Mouse (Mus musculus): ENCODE results near the gene Eif4b. TPM values are rescaled to one million over a fixed set of nuclear protein-coding genes. Genes with fewer than 3 reads are reported as not detected.
A peak's percentile ranks its signal among the peaks of the same experiment; 100 is the strongest.

Gene Eif4b
- polyA plus RNA-seq, 1 experiment from 2014 or later: 46.5 TPM

DNA sequence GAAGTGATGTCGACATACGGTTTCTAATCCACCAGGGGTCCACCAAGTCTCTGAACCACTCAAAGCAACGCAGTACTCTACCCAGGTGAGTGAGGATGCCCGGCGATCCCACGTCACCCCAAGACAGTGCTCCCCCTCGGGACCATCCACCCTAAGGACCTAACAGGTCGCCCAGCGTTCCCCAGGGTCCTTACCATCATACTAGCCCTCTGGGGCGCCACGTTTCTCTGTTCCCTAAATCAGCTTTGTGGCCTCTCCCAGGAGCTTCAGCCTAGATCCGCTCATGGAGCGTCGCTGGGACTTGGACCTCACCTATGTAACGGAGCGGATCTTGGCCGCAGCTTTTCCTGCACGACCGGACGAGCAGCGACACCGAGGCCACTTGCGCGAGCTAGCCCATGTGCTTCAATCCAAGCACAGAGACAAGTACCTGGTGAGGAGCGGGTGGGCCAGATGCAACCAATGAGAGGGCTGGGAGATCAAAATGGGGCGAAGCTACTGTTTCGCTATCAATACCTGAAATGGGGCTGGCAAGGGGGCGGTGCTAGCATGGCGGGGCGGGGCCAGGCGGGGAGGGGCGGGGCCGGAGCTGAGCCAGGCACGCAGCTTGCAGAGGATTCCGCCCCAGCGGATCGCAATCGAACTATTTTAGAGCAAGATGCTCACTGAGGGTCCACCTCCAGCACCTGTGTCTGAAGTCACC, 33.3 kb downstream of the Eif4b start:
- no peaks in the 10 kb centered on the region for H3K27me3 ChIP-seq (ENCODE audit: control insufficient read depth, insufficient read depth, low read length)
- peak; percentile 83 for DNase-seq (ENCODE audit: low spot score)
- peaks cover 25% of the 10 kb centered on the region; the same call in 1 of the 2 replicates for H3K36me3 ChIP-seq (ENCODE audit: control insufficient read depth, insufficient read depth, low read length)
- peak overlapping the region; percentile 50 for H3K4me2 ChIP-seq (replicated peaks; ENCODE audit: low read depth)
- no peak overlapping the region for H3K27ac ChIP-seq (replicated peaks)
- WGBS: 33% methylated on average over 38 of the region's 38 CpGs
- peaks cover 14% of the 10 kb centered on the region for H3K4me1 ChIP-seq (replicated peaks; ENCODE audit: control insufficient read depth, insufficient read depth)
- no peak for ATAC-seq (ENCODE audit: low FRiP score, low TSS enrichment)
- H3K4me3 ChIP-seq (ENCODE audit: low read depth, low read length): peak overlapping the region; percentile 14
- no peak for TF ChIP-seq EP300 (optimal IDR thresholded peaks at IDR 0.05)
- no peak for TF ChIP-seq CTCF (IDR thresholded peaks at IDR 0.05; ENCODE audit: low read depth)
- no peaks in the 10 kb centered on the region for H3K9me3 ChIP-seq (ENCODE audit: control insufficient read depth, low read length)
- no peak overlapping the region for H3K9ac ChIP-seq (ENCODE audit: low read length)

DNA sequence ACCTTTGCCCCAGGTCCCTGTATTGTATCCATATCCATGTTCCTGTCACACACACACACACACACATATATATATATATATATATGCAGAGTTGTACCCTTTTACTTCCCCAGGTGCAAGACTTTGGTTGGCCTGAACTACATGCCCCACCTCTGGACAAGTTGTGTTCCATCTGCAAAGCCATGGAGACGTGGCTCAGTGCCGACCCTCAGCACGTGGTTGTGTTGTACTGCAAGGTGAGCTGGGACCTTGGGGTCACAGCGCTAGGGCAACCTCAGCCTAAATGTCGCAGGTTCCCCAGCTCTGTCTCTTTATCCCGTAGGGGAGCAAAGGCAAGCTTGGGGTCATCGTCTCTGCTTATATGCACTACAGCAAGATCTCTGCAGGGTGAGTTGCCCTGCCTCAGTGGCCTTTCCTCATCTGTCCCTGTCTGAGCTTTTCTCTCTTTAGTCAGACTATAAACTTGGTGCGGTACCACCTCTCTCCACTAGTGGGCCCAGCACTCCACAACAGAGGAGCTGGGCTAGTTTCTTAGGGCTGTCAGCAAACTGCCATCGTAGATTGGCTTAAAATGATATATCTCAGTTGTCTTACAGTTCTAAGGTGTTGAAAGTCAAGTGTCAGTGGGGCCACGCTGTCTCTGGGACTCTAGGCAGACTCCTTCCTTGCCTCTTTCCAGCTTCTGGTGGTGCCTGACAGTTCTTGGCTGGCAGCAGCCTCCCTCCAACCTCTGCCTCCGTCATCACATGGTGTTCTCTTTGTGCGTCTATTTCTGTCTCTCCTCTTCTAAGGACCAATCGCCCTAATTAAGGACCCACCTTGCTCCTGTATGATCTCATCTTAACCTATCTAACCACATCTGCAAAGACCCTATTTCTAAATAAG, 34.4 kb downstream of the Eif4b start:
- 43% methylated on average over 13 of the region's 13 CpGs for WGBS
- no peak for ATAC-seq (ENCODE audit: low FRiP score, low TSS enrichment)
- no peaks in the 10 kb centered on the region for H3K27me3 ChIP-seq (ENCODE audit: control insufficient read depth, insufficient read depth, low read length)
- no peaks in the 10 kb centered on the region for H3K9me3 ChIP-seq (ENCODE audit: control insufficient read depth, low read length)
- H3K4me1 ChIP-seq (replicated peaks; ENCODE audit: control insufficient read depth, insufficient read depth): peaks cover 14% of the 10 kb centered on the region
- TF ChIP-seq EP300 (optimal IDR thresholded peaks at IDR 0.05) (no peak), CTCF (IDR thresholded peaks at IDR 0.05; ENCODE audit: low read depth) (peak; percentile 85)
- no peak overlapping the region; the same call in 1 of the 2 replicates for H3K27ac ChIP-seq (replicated peaks)
- no peak overlapping the region for H3K4me2 ChIP-seq (replicated peaks; ENCODE audit: low read depth)
- H3K4me3 ChIP-seq (ENCODE audit: low read depth, low read length): no peak overlapping the region
- H3K36me3 ChIP-seq (ENCODE audit: control insufficient read depth, insufficient read depth, low read length): peaks cover 30% of the 10 kb centered on the region
- peak; percentile 80 for DNase-seq (ENCODE audit: low spot score)
- H3K9ac ChIP-seq (ENCODE audit: low read length): no peak overlapping the region

DNA sequence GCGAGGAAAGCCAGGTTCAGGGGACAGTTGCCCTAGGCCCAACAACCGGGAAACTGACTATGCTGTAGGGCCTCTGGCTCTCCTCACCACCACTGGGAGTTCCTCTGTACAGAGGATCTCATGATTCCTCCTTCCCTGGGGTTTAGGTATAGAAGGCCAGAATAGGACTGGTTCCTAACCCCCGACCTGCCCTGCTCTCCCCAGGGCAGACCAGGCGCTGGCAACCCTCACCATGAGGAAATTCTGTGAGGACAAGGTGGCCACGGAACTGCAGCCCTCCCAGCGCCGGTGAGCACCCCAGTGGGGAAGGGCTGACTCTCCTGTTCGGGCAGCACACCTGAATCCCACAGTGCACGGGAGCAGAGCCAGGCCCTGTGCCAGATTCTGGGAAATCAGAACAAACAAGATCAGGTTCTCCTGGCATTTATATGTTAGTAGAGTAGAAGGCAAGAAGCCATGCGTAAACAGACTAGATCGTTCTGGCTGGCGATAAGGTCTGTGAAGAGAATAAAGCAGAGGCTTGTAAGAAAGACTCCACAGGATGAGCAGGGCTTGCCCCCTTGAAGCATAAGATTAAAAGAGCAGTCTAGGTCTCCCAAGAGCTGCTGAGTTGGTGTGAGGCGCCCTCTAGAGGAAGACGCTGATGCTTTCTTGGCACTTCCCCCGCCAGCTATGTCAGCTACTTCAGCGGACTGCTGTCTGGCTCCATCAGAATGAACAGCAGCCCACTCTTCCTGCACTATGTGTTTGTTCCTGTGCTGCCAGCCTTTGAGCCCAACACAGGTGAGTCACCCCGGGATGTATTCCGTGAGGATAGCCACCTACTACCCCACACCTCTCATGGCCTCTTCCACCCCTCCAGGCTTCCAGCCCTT, 35.3 kb downstream of the Eif4b start:
- H3K27ac ChIP-seq (replicated peaks): peak overlapping the region; percentile 25; the same call in 1 of the 2 replicates
- H3K4me3 ChIP-seq (ENCODE audit: low read depth, low read length): no peak overlapping the region
- no peaks in the 10 kb centered on the region for H3K9me3 ChIP-seq (ENCODE audit: control insufficient read depth, low read length)
- peak; percentile 24 for ATAC-seq (ENCODE audit: low FRiP score, low TSS enrichment)
- 43% methylated on average over 18 of the region's 18 CpGs for WGBS
- TF ChIP-seq EP300 (optimal IDR thresholded peaks at IDR 0.05) (no peak), CTCF (IDR thresholded peaks at IDR 0.05; ENCODE audit: low read depth) (peak; percentile 87)
- no peaks in the 10 kb centered on the region for H3K27me3 ChIP-seq (ENCODE audit: control insufficient read depth, insufficient read depth, low read length)
- peaks cover 14% of the 10 kb centered on the region for H3K4me1 ChIP-seq (replicated peaks; ENCODE audit: control insufficient read depth, insufficient read depth)
- no peak overlapping the region for H3K9ac ChIP-seq (ENCODE audit: low read length)
- H3K36me3 ChIP-seq (ENCODE audit: control insufficient read depth, insufficient read depth, low read length): peaks cover 34% of the 10 kb centered on the region
- DNase-seq (ENCODE audit: low spot score): peak; percentile 84
- H3K4me2 ChIP-seq (replicated peaks; ENCODE audit: low read depth): no peak overlapping the region

DNA sequence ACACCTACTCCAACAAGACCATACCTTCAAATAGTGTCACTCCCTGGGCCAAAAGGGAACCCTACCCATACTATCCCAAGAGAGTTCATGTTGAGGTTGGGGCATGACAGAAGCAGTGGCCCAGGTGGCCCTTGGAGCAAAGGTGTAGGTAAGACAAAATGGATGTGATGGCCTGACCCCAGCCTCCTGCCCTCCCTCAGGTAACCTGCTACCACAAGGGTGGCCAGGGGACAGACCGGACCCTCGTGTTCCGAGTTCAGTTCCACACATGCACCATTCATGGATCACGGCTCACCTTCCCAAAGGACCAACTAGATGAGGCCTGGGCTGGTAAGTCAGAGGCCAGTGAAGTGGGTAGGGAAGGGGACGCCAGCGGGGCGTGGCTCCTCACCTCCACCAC, 36.7 kb downstream of the Eif4b start:
- DNase-seq (ENCODE audit: low spot score) (no peak), ATAC-seq (ENCODE audit: low FRiP score, low TSS enrichment) (no peak)
- Histone ChIP-seq H3K27me3 (ENCODE audit: control insufficient read depth, insufficient read depth, low read length) (no peaks in the 10 kb centered on the region), H3K36me3 (ENCODE audit: control insufficient read depth, insufficient read depth, low read length) (peaks cover 34% of the 10 kb centered on the region), H3K9me3 (ENCODE audit: control insufficient read depth, low read length) (no peaks in the 10 kb centered on the region), H3K9ac (ENCODE audit: low read length) (no peak overlapping the region), H3K27ac (replicated peaks) (no peak overlapping the region), H3K4me3 (ENCODE audit: low read depth, low read length) (no peak overlapping the region), H3K4me1 (replicated peaks; ENCODE audit: control insufficient read depth, insufficient read depth) (peaks cover 11% of the 10 kb centered on the region), H3K4me2 (replicated peaks; ENCODE audit: low read depth) (no peak overlapping the region)
- no peak for TF ChIP-seq CTCF (IDR thresholded peaks at IDR 0.05; ENCODE audit: low read depth)
- TF ChIP-seq EP300 (optimal IDR thresholded peaks at IDR 0.05): no peak
- 91% methylated on average over 7 of the region's 7 CpGs for WGBS

GRCm38 (mm10) chr15:102110701-102111494, 37.3 kb downstream of the Eif4b start:
- H3K36me3 ChIP-seq (ENCODE audit: control insufficient read depth, insufficient read depth, low read length): peaks cover 40% of the 10 kb centered on the region
- H3K9ac ChIP-seq (ENCODE audit: low read length): no peak overlapping the region
- no peak overlapping the region for H3K4me3 ChIP-seq (ENCODE audit: low read depth, low read length)
- peaks cover 6% of the 10 kb centered on the region for H3K4me1 ChIP-seq (replicated peaks; ENCODE audit: control insufficient read depth, insufficient read depth)
- H3K9me3 ChIP-seq (ENCODE audit: control insufficient read depth, low read length): no peaks in the 10 kb centered on the region
- WGBS: 81% methylated on average over 29 of the region's 29 CpGs
- no peak for ATAC-seq (ENCODE audit: low FRiP score, low TSS enrichment)
- H3K27me3 ChIP-seq (ENCODE audit: control insufficient read depth, insufficient read depth, low read length): no peaks in the 10 kb centered on the region
- TF ChIP-seq CTCF (IDR thresholded peaks at IDR 0.05; ENCODE audit: low read depth) (no peak), EP300 (optimal IDR thresholded peaks at IDR 0.05) (no peak)
- no peak for DNase-seq (ENCODE audit: low spot score)
- H3K4me2 ChIP-seq (replicated peaks; ENCODE audit: low read depth): no peak overlapping the region
- H3K27ac ChIP-seq (replicated peaks): no peak overlapping the region
